Mouse (Mus musculus) bone marrow, adult 2 months (tissue): Measurements from ENCODE around the gene Prss48. TPM values are rescaled to one million over a fixed set of nuclear protein-coding genes. Genes with fewer than 3 reads are reported as not detected.

ENCODE experiments used
- H3K27ac ChIP-seq: fragments of 200-500 bp; 2 replicates; pipeline ENCODE4 v1.5.1; 2012; ENCODE audit warnings: low read depth, mild to moderate bottlenecking, control low read depth, inconsistent platforms, low read length; ENCODE audit not compliant: control insufficient read depth, poor library complexity, insufficient read depth
- H3K4me1 ChIP-seq: fragments of 200-500 bp; 2 replicates; pipeline ENCODE4 v1.6.1; 2011; ENCODE audit warnings: low read length; ENCODE audit not compliant: control insufficient read depth, insufficient read depth
- H3K4me3 ChIP-seq: fragments of 200-500 bp; replicated peaks from 2 replicates; pipeline ENCODE3; 2011; ENCODE audit warnings: mild to moderate bottlenecking, low read depth, low read length, control low read depth; ENCODE audit not compliant: control insufficient read depth
- CTCF ChIP-seq: fragments of 200-500 bp; IDR thresholded peaks from 2 replicates; pipeline ENCODE4 v1.5.1; 2011; ENCODE audit warnings: low read length, control low read depth; ENCODE audit not compliant: control insufficient read depth, insufficient read depth
- POLR2A ChIP-seq: fragments of 200-500 bp; IDR thresholded peaks from 2 replicates; pipeline ENCODE4 v1.6.1; 2011; ENCODE audit warnings: low read depth, mild to moderate bottlenecking, control low read depth, low read length, borderline replicate concordance; ENCODE audit not compliant: control insufficient read depth
- WGBS: fragments of 180-500 bp; shearing (Covaris S2); methylation state at CpG from one replicate; pipeline ENCODE4 v1.1.7; 2018; 5-methylcytosine and 5-hydroxymethylcytosine counted together
- polyA plus RNA-seq: library from polyadenylated mRNA; stranded (reverse); fragments of >200 nt; gene quantifications from 2 replicates; pipeline ENCODE4 v1.2.4, GENCODE M21; 2011; ENCODE audit warnings: low replicate concordance; ENCODE audit not compliant: missing spikeins, insufficient read depth, insufficient read length

Gene Prss48
- polyA plus RNA-seq, result not detected in 2 replicates

- WGBS, result 83% methylated on average over 17 of the region's 17 CpGs
- no peak within 1 kb of the TSS for H3K27ac ChIP-seq
- TF ChIP-seq POLR2A, result no peak
- peak; percentile 17; the same call in 1 of the 2 replicates for TF ChIP-seq CTCF
- no peaks in the 10 kb centered on the region for H3K4me1 ChIP-seq
- H3K4me3 ChIP-seq, result no peak within 1 kb of the TSS
These were observed at the start of gene Prss48 for GRCm38 (mm10) chr3:86002423-86002822. Prss48 (minus strand) TSS chr3:86002491.

- no peak overlapping the region for H3K4me3 ChIP-seq
- TF ChIP-seq CTCF (no peak), POLR2A (no peak)
- no peaks in the 10 kb centered on the region for H3K4me1 ChIP-seq
- WGBS, result 71% methylated on average over 2 of the region's 2 CpGs
- H3K27ac ChIP-seq, result no peak overlapping the region
These were observed 46.8 kb upstream of the Prss48 start for GRCm38 (mm10) chr3:86049041-86049440.

- Histone ChIP-seq H3K27ac (no peak overlapping the region), H3K4me3 (no peak overlapping the region), H3K4me1 (no peaks in the 10 kb centered on the region)
- 89% methylated on average over 9 of the region's 9 CpGs for WGBS
- TF ChIP-seq CTCF, result no peak
- no peak for TF ChIP-seq POLR2A
These were observed 45.6 kb upstream of the Prss48 start for GRCm38 (mm10) chr3:86047686-86048408.

GRCm38 (mm10) chr3:86040286-86041201 lies 38.3 kb upstream of the Prss48 start:
- no peaks in the 10 kb centered on the region for H3K4me1 ChIP-seq
- no peak overlapping the region for H3K4me3 ChIP-seq
- no peak overlapping the region for H3K27ac ChIP-seq
- TF ChIP-seq CTCF, result no peak
- TF ChIP-seq POLR2A, result no peak
- 79% methylated on average over 14 of the region's 14 CpGs for WGBS

GRCm38 (mm10) chr3:86038648-86039047 lies 36.4 kb upstream of the Prss48 start:
- 59% methylated on average over 3 of the region's 3 CpGs for WGBS
- Histone ChIP-seq H3K4me3 (no peak overlapping the region), H3K4me1 (no peaks in the 10 kb centered on the region), H3K27ac (no peak overlapping the region)
- TF ChIP-seq CTCF (no peak), POLR2A (no peak)

GRCm38 (mm10) chr3:86037926-86038484 lies 35.7 kb upstream of the Prss48 start:
- H3K27ac ChIP-seq, result no peak overlapping the region
- no peak for TF ChIP-seq CTCF
- TF ChIP-seq POLR2A, result no peak

GRCm38 (mm10) chr3:86033455-86034090 lies 31.3 kb upstream of the Prss48 start:
- 81% methylated on average over 9 of the region's 9 CpGs for WGBS

More at GRCm38 (mm10) chr3:86037926-86038484, 35.7 kb upstream of the Prss48 start:
- H3K4me3 ChIP-seq, result no peak overlapping the region
- WGBS, result 87% methylated on average over 9 of the region's 9 CpGs
- H3K4me1 ChIP-seq, result no peaks in the 10 kb centered on the region

GRCm38 (mm10) chr3:86030566-86030965 lies 28.3 kb upstream of the Prss48 start:
- TF ChIP-seq CTCF (no peak), POLR2A (no peak)

More at GRCm38 (mm10) chr3:86033455-86034090, 31.3 kb upstream of the Prss48 start:
- Histone ChIP-seq H3K4me1 (no peaks in the 10 kb centered on the region), H3K4me3 (no peak overlapping the region), H3K27ac (no peak overlapping the region)
- TF ChIP-seq POLR2A, result no peak
- TF ChIP-seq CTCF, result no peak

More at GRCm38 (mm10) chr3:86030566-86030965, 28.3 kb upstream of the Prss48 start:
- WGBS, result 78% methylated on average over 4 of the region's 4 CpGs
- Histone ChIP-seq H3K27ac (no peak overlapping the region), H3K4me1 (no peaks in the 10 kb centered on the region; the same call in 1 of the 2 replicates), H3K4me3 (no peak overlapping the region)
